Mouse (Mus musculus) lung, adult 2 months (tissue): Measurements from ENCODE around the gene Itga8.

ENCODE experiments used
- CTCF ChIP-seq: fragments of 200-500 bp; IDR thresholded peaks from 2 replicates; pipeline ENCODE4 v1.5.1; 2011; ENCODE audit warnings: mild to moderate bottlenecking, low read length, control low read depth; ENCODE audit not compliant: insufficient read depth
- POLR2A ChIP-seq: fragments of 200-500 bp; IDR thresholded peaks from 2 replicates; pipeline ENCODE4 v1.6.1; 2011; ENCODE audit warnings: low read depth, mild to moderate bottlenecking, control low read depth, low read length, borderline replicate concordance; ENCODE audit errors: extremely low read depth

DNA sequence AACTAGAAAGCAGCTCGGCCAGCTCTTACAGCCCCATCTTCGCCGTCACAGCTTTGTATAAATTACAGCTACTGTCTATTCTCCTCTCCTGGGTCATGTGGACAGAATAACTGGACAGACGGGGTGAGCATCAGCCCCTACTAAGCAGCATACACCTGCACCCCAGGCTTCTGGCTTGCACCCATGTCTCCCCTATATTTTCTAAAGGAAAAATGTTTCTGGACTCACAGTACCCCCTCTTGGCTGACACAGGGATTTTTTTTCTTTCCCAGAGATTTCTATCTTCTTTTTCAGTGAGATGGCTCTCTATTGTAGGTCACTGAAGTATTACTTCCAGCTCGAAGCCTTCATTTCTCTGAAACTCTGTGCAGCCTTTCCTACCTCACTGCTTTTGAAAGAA, 4.4 kb downstream of the Itga8 start:
- TF ChIP-seq CTCF (no peak), POLR2A (no peak)
